Mouse (Mus musculus) heart, postnatal 0 days (tissue): ENCODE measurements around the gene Ksr1. TPM values are rescaled to one million over a fixed set of nuclear protein-coding genes. Genes with fewer than 3 reads are reported as not detected.

Experiments
- ATAC-seq: fragments of 200-750 bp; cut with Nextera tagmentation; 2 replicates; pipeline ENCODE4 v1.8.0; 2017; ENCODE audit warnings: low read depth, moderate number of reproducible peaks, moderate library complexity; ENCODE audit not compliant: insufficient read depth
- DNase-seq: peaks from one replicate; pipeline ENCODE4 v3.0.0-alpha.2; 2016; ENCODE audit warnings: low spot score
- H3K27ac ChIP-seq: fragments of 300-500 bp; sonication (generic); 2 replicates; pipeline ENCODE4 v1.5.1; 2014; ENCODE audit warnings: low read depth, mild to moderate bottlenecking
- H3K27me3 ChIP-seq: fragments of 300-500 bp; sonication (generic); 2 replicates; pipeline ENCODE4 v1.6.1; 2014; ENCODE audit warnings: low read length, mixed read lengths; ENCODE audit not compliant: control insufficient read depth, insufficient read depth
- H3K36me3 ChIP-seq: fragments of 300-500 bp; sonication (generic); replicated peaks from 2 replicates; pipeline ENCODE4 v1.6.1; 2014; ENCODE audit warnings: low read length, mixed read lengths; ENCODE audit not compliant: control insufficient read depth, insufficient read depth
- H3K4me1 ChIP-seq: fragments of 300-500 bp; sonication (generic); 2 replicates; pipeline ENCODE4 v1.6.1; 2014; ENCODE audit warnings: antibody characterized with exemption; ENCODE audit not compliant: control insufficient read depth, insufficient read depth
- H3K4me2 ChIP-seq: fragments of 300-500 bp; sonication (generic); 2 replicates; pipeline ENCODE4 v1.6.1; 2014; ENCODE audit warnings: low read depth, mild to moderate bottlenecking, low read length, moderate library complexity
- H3K4me3 ChIP-seq: fragments of 300-500 bp; sonication (generic); 2 replicates; pipeline ENCODE4 v1.5.1; 2014; ENCODE audit warnings: low read depth, low read length
- H3K9ac ChIP-seq: fragments of 300-500 bp; sonication (generic); replicated peaks from 2 replicates; pipeline ENCODE4 v1.6.1; 2014; ENCODE audit warnings: low read depth, low read length, mixed read lengths
- H3K9me3 ChIP-seq: fragments of 300-500 bp; sonication (generic); replicated peaks from 2 replicates; pipeline ENCODE4 v1.6.1; 2016; ENCODE audit warnings: low read length; ENCODE audit not compliant: control insufficient read depth
- CTCF ChIP-seq: IDR thresholded peaks from 2 replicates; pipeline ENCODE4 v1.5.1; 2016; ENCODE audit warnings: antibody characterized with exemption, control low read depth, low read depth
- EP300 ChIP-seq: IDR thresholded peaks from 2 replicates; pipeline ENCODE4 v1.6.1; 2016; ENCODE audit warnings: antibody characterized with exemption, low read depth
- WGBS: fragments of 180-500 bp; shearing (Covaris S2); extraction: QIAGEN DNeasy Blood & Tissue Kit; methylation state at CpG from one replicate; pipeline ENCODE4 v1.1.7; 2014; 5-methylcytosine and 5-hydroxymethylcytosine counted together
- polyA plus RNA-seq: library from polyadenylated mRNA; unstranded; fragments of >200 nt; fragmentation: Nextera tagmentation; extraction: Ambion mirVana; gene quantifications from 2 replicates; pipeline ENCODE4 v1.2.1, GENCODE M21; 2015
- total RNA-seq: library from RNA; depleted of rRNA; stranded (reverse); fragments of >200 nt; gene quantifications from 2 replicates; pipeline ENCODE4 v1.2.3, GENCODE M21; 2014; ENCODE audit warnings: low replicate concordance

The Ksr1 gene
- total and polyA plus RNA-seq, 2 experiments from 2014 or later = 1.5 to 15.2 TPM

DNA sequence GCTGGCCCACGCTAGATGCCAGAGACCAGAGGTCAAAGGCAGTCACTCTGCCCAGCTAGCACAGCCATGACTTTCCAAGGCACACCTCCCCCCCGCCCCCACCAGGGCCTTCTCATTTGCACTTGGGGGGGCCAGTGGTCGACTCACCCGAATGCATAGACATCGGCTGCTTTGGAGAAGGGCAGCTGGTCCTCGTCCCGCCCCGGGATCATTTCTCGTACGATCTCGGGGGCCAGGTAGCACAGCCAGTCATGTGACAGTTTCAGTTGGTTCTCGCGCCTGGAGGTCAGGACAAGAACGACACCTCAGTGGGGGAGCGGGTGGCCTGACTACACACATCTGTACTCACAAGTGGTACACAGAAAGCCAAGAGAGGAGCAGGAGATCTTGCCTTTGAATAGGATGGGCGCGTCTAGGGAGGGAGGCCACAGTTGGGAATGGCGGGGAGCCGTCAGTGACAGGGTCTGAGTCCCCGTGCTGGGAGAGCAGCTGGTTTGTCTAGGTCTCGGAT, 125.6 kb downstream of the Ksr1 start:
- no peak for ATAC-seq
- H3K4me1 ChIP-seq = 0 out of 2 replicates have a peak, but pooled peaks cover 5% of the 10 kb centered on the region
- 76% methylated on average over 21 of the region's 21 CpGs for WGBS
- no peak overlapping the region for H3K4me3 ChIP-seq
- no peak overlapping the region for H3K4me2 ChIP-seq
- H3K27me3 ChIP-seq = no peaks in the 10 kb centered on the region
- no peaks in the 10 kb centered on the region for H3K9me3 ChIP-seq
- H3K9ac ChIP-seq = no peak overlapping the region
- DNase-seq = no peak
- peaks cover 58% of the 10 kb centered on the region for H3K36me3 ChIP-seq
- TF ChIP-seq EP300 = no peak
- TF ChIP-seq CTCF = no peak
- no peak overlapping the region for H3K27ac ChIP-seq

DNA sequence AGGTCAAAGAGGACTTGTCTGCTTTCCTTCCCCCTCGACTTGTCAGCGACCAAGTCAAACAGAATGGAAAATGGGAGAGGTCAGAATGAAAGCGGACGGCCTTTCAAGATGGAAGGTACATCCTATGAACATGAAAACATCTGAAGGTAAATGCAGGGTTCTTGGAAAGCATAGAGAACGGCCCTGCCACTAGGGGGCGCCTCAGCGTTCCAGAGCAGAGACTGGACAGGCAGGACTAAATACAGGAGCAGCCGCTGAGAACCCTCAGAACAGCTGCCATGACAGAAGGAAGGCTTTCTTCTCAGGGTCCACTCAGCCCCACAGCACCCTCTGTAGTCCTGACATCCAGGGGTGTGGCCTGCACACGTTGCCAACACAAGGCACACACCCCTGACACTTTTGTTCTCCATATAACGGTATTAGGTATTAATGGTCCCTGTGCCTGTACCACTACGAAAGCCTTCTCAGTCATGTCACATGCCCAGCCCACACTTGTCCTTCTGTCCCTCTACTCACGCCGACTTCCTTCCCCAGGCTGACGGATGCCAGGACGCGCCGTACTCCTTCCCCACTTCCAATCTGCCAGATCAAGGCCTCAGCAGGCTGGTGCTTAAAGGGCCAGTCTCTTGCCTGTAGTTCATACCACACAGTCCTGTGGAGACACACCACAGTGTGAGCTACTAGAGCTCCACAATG, 126.2 kb downstream of the Ksr1 start:
- Histone ChIP-seq H3K4me1 (0 out of 2 replicates have a peak, but pooled peaks cover 5% of the 10 kb centered on the region), H3K27me3 (no peaks in the 10 kb centered on the region), H3K4me2 (no peak overlapping the region), H3K9me3 (no peaks in the 10 kb centered on the region), H3K9ac (no peak overlapping the region), H3K4me3 (no peak overlapping the region), H3K27ac (no peak overlapping the region), H3K36me3 (peaks cover 58% of the 10 kb centered on the region)
- ATAC-seq (no peak), DNase-seq (no peak)
- WGBS = 67% methylated on average over 17 of the region's 17 CpGs
- TF ChIP-seq CTCF = peak; percentile 46
- no peak for TF ChIP-seq EP300

DNA sequence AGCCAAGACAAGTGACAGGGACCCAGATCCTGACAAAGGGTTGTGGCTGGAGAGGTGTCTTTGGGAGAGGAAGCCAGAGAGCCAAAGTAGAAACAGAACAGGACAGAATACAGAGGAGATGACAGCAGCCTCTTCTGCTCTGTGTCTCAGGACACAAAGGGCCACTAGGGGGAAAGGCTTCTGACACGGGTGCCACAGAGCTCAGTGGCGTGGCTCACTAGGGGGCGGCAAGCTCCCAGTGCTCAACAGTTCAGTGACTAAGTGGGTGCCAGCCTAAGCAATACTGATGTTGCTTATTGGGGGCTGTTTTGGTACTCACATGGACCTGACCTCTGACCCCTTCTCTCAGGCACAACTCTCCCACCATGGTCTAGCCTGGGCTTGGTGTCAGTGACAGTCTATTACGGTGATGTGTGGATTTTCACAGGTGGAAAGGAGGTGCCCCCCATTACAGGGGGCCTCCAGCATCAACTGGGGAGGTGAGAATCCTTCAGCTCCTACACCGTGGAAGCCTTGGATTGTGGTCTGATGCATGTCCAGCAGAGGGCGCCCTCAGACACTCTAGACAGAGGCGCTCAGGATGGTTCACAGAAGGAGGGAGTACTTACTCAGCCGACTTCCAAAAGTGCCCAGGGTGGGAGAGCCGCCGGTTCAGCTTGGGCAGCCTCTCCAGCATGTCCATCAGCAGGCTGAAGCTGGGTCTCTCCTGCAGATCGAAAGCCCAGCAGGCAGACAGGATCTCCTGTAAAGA, 127.1 kb downstream of the Ksr1 start:
- Histone ChIP-seq H3K4me3 (no peak overlapping the region), H3K27me3 (no peaks in the 10 kb centered on the region), H3K36me3 (peaks cover 52% of the 10 kb centered on the region), H3K27ac (no peak overlapping the region), H3K4me2 (no peak overlapping the region), H3K4me1 (0 out of 2 replicates have a peak, but pooled peaks cover 5% of the 10 kb centered on the region), H3K9ac (no peak overlapping the region), H3K9me3 (no peaks in the 10 kb centered on the region)
- TF ChIP-seq CTCF (peak; percentile 81), EP300 (no peak)
- 48% methylated on average over 11 of the region's 11 CpGs for WGBS
- ATAC-seq = peak; percentile 59
- DNase-seq = peak; percentile 70

DNA sequence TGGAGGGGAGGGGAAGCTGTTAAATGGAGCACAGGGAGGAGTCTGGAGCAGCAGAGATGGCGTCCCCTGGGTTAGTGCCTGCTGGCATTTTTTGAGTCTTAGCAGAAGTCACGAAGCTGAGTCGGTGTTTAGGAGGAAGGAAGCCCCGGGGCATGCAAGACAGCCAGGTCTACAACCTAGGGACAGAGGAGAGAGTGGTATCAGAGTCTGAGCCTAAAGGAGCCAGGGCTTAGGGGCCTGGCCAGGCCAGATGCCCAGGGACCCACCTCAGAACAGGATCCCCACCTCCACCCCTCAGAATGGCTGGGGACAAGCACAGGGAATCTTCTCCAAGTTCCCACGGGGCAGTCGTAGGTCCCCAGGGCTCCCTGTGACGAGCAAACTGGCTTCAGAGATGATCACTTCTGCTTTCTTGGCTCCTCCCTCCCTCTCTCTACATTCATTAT, 129.0 kb downstream of the Ksr1 start:
- H3K36me3 ChIP-seq = peaks cover 52% of the 10 kb centered on the region
- no peaks in the 10 kb centered on the region for H3K4me1 ChIP-seq
- DNase-seq = no peak
- no peaks in the 10 kb centered on the region for H3K27me3 ChIP-seq
- H3K9ac ChIP-seq = no peak overlapping the region
- WGBS = 76% methylated on average over 7 of the region's 7 CpGs
- no peak for ATAC-seq
- TF ChIP-seq EP300 = no peak
- no peak for TF ChIP-seq CTCF
- H3K4me2 ChIP-seq = no peak overlapping the region
- no peaks in the 10 kb centered on the region for H3K9me3 ChIP-seq
- no peak overlapping the region for H3K4me3 ChIP-seq
- H3K27ac ChIP-seq = no peak overlapping the region

DNA sequence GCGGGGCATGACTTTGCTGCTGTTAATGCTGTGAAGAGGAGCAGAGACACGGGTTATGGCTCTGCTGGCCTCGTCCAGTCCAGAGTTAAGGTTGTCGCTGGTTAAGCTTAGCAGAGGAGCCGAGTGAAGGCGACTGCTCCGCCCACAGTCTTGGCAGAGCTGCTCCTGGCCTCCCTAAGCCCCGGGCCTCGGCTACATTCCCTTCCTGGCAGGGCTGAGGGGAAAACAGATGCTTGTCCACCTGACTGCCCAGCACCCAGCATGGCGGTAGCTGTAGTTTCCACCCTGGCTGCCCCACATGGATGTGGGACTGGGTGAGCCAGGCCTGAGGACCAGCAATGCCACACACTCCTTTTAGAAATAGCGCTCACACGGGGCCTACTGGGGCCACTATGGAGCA, 130.0 kb downstream of the Ksr1 start:
- peaks cover 47% of the 10 kb centered on the region for H3K36me3 ChIP-seq
- ATAC-seq (no peak), DNase-seq (no peak)
- H3K27me3 ChIP-seq = no peaks in the 10 kb centered on the region
- TF ChIP-seq CTCF (no peak), EP300 (no peak)
- H3K9me3 ChIP-seq = no peaks in the 10 kb centered on the region
- H3K9ac ChIP-seq = no peak overlapping the region
- H3K27ac ChIP-seq = no peak overlapping the region
- no peaks in the 10 kb centered on the region for H3K4me1 ChIP-seq
- H3K4me3 ChIP-seq = no peak overlapping the region
- WGBS = 62% methylated on average over 12 of the region's 12 CpGs
- no peak overlapping the region for H3K4me2 ChIP-seq
